Mouse (Mus musculus) brain, embryonic 18.5 days (tissue): ENCODE results near the gene Ccpg1.

Experiments used
- DNase-seq: peaks from one replicate; pipeline ENCODE4 v3.0.0-alpha.2; 2012; ENCODE audit warnings: low read depth, low spot score

Ccpg1 gene

GRCm38 (mm10) chr9:72992576-72992975, 7.3 kb downstream of the Ccpg1 start:
- no peak for DNase-seq

GRCm38 (mm10) chr9:72996167-72996566, 10.9 kb downstream of the Ccpg1 start:
- DNase-seq, result no peak

GRCm38 (mm10) chr9:72996806-72997205, 11.6 kb downstream of the Ccpg1 start:
- DNase-seq, result no peak

- no peak for DNase-seq
Observed at GRCm38 (mm10) chr9:73000487-73000886, 15.3 kb downstream of the Ccpg1 start.

- DNase-seq, result no peak
Observed at GRCm38 (mm10) chr9:73001314-73002011, 16.2 kb downstream of the Ccpg1 start.

- DNase-seq, result no peak
Observed at GRCm38 (mm10) chr9:73002177-73002576, 16.9 kb downstream of the Ccpg1 start.

GRCm38 (mm10) chr9:73004076-73004475, 18.8 kb downstream of the Ccpg1 start:
- DNase-seq, result no peak

GRCm38 (mm10) chr9:73005106-73005505, 19.9 kb downstream of the Ccpg1 start:
- no peak for DNase-seq

GRCm38 (mm10) chr9:73006175-73006574, 20.9 kb downstream of the Ccpg1 start:
- DNase-seq, result no peak

GRCm38 (mm10) chr9:73008384-73008783, 23.2 kb downstream of the Ccpg1 start:
- no peak for DNase-seq

GRCm38 (mm10) chr9:73012629-73013028, 27.4 kb downstream of the Ccpg1 start:
- no peak for DNase-seq

- no peak for DNase-seq
Observed at GRCm38 (mm10) chr9:73014724-73015123, 29.5 kb downstream of the Ccpg1 start.

GRCm38 (mm10) chr9:73019841-73020240, 34.6 kb downstream of the Ccpg1 start:
- DNase-seq, result no peak

GRCm38 (mm10) chr9:73020566-73021097, 35.4 kb downstream of the Ccpg1 start:
- no peak for DNase-seq

- DNase-seq, result no peak
Observed at GRCm38 (mm10) chr9:73025818-73026636, 40.8 kb downstream of the Ccpg1 start.

- no peak for DNase-seq
Observed at GRCm38 (mm10) chr9:73030443-73030842, 45.2 kb downstream of the Ccpg1 start.

- DNase-seq, result no peak
Observed at GRCm38 (mm10) chr9:73031421-73031820, 46.2 kb downstream of the Ccpg1 start.

- no peak for DNase-seq
Observed at GRCm38 (mm10) chr9:73033406-73033805, 48.2 kb downstream of the Ccpg1 start.

GRCm38 (mm10) chr9:73039222-73039945, 54.2 kb downstream of the Ccpg1 start:
- DNase-seq, result peak; percentile 81

GRCm38 (mm10) chr9:73040080-73040479, 54.9 kb downstream of the Ccpg1 start, which contains the start of gene Pigb:
Pigb (minus strand) TSS chr9:73040378.
- DNase-seq, result no peak

GRCm38 (mm10) chr9:73044146-73045079, 59.2 kb downstream of the Ccpg1 start, which contains the start of gene Rab27a:
Rab27a (plus strand) TSS chr9:73044854.
- DNase-seq, result no peak
